Mouse (Mus musculus): ENCODE measurements at regions not wholly inside any gene's neighbourhood (a gene's known extent, or its start where the extent isn't known, plus 50 kb on each side); places are given as distances from the start of the nearest gene placed in this dataset.

DNA sequence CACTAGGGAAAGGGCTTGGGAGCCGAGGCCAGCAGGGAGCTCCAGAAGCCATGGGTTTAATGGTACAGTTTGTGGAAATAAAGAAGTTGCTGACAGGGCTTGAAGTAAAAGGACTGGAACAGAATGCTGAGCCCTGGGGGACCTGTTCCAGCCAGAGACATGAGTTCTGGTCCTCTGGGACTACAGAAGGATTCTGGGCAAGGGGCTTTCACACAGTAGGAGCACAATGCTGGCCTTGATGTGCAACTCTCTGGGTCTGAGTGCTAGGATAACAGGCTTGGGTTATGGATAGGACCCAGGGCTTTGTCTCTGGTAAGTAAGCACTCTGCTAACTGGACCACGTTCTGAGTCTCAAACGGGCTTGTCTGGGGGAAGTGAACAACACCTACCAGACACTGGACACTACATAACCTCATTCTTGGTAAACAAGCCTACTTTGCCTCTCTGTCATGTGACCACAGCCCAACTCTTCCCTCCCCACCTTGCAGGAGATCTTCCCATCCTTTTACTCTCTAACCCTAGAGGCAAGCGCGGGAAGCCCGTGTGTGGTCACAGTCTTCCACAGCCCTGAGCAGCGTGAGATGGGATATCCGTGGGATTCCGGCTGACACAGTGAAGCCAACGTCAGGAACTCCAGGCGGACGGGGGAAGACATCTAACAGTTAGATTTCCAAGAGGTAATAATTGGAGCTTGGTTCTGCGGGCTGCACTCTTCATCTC, 116.3 kb downstream of the 2410131K14Rik start:
- peak; percentile 47 for DNase-seq (ENCODE audit: low read depth, low spot score)
- Histone ChIP-seq H3K9me3 (replicated peaks; ENCODE audit: insufficient read depth, low read length) (no peaks in the 10 kb centered on the region), H3K36me3 (ENCODE audit: control insufficient read depth in 1 of 2, insufficient read depth in 2 of 2, low read length in 2 of 2) (peaks cover 0 to 16% of the 10 kb centered on the region in 2 experiments; a peak in 2 of 4 replicates), H3K27me3 (ENCODE audit: control insufficient read depth in 1 of 2, insufficient read depth in 2 of 2, low read length in 2 of 2) (no peaks in the 10 kb centered on the region), H3K9ac (ENCODE audit: control insufficient read depth, low read depth, low read length, poor library complexity, severe bottlenecking) (peak overlapping the region; percentile 67), H3K79me2 (ENCODE audit: control insufficient read depth, insufficient read depth, low read length, poor library complexity) (no peaks in the 10 kb centered on the region), H3K27ac (ENCODE audit: control insufficient read depth, low read depth, low read length) (peak overlapping the region; percentile 66), H3K4me1 (ENCODE audit: control insufficient read depth in 1 of 2, insufficient read depth in 2 of 2, low read length in 2 of 2) (peaks cover 0 to 33% of the 10 kb centered on the region in 2 experiments; a peak in 3 of 4 replicates), H3K4me3 (ENCODE audit: control insufficient read depth in 1 of 2, insufficient read depth in 1 of 2, low read depth in 2 of 2, low read length in 2 of 2) (peak overlapping the region; percentile 48 to 69)
- TF ChIP-seq USF1 (IDR thresholded peaks at IDR 0.05; ENCODE audit: low read depth, low read length) (peak; percentile 82), TBP (IDR thresholded peaks at IDR 0.05; ENCODE audit: low read depth, low read length) (no peak), TAL1 (IDR thresholded peaks at IDR 0.05; ENCODE audit: low read length) (no peak), NELFE (IDR thresholded peaks at IDR 0.05; ENCODE audit: low read depth, low read length) (no peak; the same call in 1 of the 2 replicates), POLR2AphosphoS2 (IDR thresholded peaks at IDR 0.05; ENCODE audit: low read length) (no peak), TCF12 (IDR thresholded peaks at IDR 0.05; ENCODE audit: low read depth, low read length) (no peak), MYC (IDR thresholded peaks at IDR 0.05; ENCODE audit: low read depth, low read length) (no peak), POLR2A (IDR thresholded peaks at IDR 0.05; ENCODE audit: control insufficient read depth in 1 of 2, insufficient read depth in 1 of 2, low read depth in 1 of 2, low read length in 2 of 2, poor library complexity in 1 of 2) (no peak), MAX (IDR thresholded peaks at IDR 0.05; ENCODE audit: low read length) (no peak), GATA1 (IDR thresholded peaks at IDR 0.05; ENCODE audit: low read depth, low read length) (no peak), UBTF (IDR thresholded peaks at IDR 0.05; ENCODE audit: borderline replicate concordance, insufficient read depth, low read depth, low read length) (no peak), HCFC1 (IDR thresholded peaks at IDR 0.05; ENCODE audit: low read depth, low read length) (no peak), MEF2A (IDR thresholded peaks at IDR 0.05; ENCODE audit: extremely low read depth, insufficient replicate concordance, low read depth, low read length, poor library complexity, severe bottlenecking) (no peak), ZMIZ1 (IDR thresholded peaks at IDR 0.05; ENCODE audit: low read depth, low read length) (0 out of 2 replicates have a peak, but pooled peaks have one; percentile 39), MAZ (IDR thresholded peaks at IDR 0.05; ENCODE audit: low read depth, low read length) (no peak), RCOR1 (IDR thresholded peaks at IDR 0.05; ENCODE audit: low read depth, low read length) (no peak), POLR2AphosphoS5 (IDR thresholded peaks at IDR 0.05; ENCODE audit: borderline replicate concordance, low read depth, low read length) (0 out of 2 replicates have a peak, but pooled peaks have one; percentile 21)

DNA sequence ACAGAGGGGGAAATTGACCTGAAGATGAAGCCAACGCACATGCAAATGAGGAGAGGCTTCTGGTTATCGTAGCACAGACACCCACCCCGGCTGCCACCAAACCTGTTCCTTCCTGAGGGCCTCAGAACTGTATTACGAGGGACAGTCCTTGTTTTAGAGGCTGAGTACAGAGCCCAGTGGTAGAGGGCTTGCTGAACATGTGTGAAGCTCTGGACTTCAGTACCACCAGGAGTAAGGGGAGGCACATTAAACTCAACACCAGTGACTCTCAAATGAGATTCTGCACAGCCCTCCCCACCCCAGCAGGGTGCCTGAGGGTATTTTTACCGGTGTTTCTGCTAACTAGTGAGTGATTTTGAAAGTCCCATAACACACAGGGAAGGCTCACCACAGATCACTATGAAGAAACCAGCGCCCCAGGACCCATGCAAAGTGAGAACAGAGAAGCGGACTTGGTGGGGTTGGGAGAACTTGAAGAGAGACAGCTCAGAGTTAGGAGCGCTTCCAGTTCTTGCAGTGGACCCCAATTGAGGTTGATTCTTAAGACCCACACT, 116.9 kb downstream of the 2410131K14Rik start:
- peak; percentile 69 for DNase-seq (ENCODE audit: low read depth, low spot score)
- Histone ChIP-seq H3K4me3 (ENCODE audit: control insufficient read depth in 1 of 2, insufficient read depth in 1 of 2, low read depth in 2 of 2, low read length in 2 of 2) (peak overlapping the region; percentile 38 to 48; a peak in 3 of 4 replicates), H3K9ac (ENCODE audit: control insufficient read depth, low read depth, low read length, poor library complexity, severe bottlenecking) (peak overlapping the region; percentile 67), H3K4me1 (ENCODE audit: control insufficient read depth in 1 of 2, insufficient read depth in 2 of 2, low read length in 2 of 2) (peaks cover 0 to 33% of the 10 kb centered on the region in 2 experiments; a peak in 3 of 4 replicates), H3K27ac (ENCODE audit: control insufficient read depth, low read depth, low read length) (peak overlapping the region; percentile 66), H3K27me3 (ENCODE audit: control insufficient read depth in 1 of 2, insufficient read depth in 2 of 2, low read length in 2 of 2) (no peaks in the 10 kb centered on the region), H3K79me2 (ENCODE audit: control insufficient read depth, insufficient read depth, low read length, poor library complexity) (no peaks in the 10 kb centered on the region), H3K9me3 (replicated peaks; ENCODE audit: insufficient read depth, low read length) (no peaks in the 10 kb centered on the region), H3K36me3 (ENCODE audit: control insufficient read depth in 1 of 2, insufficient read depth in 2 of 2, low read length in 2 of 2) (peaks cover 0 to 16% of the 10 kb centered on the region in 2 experiments; a peak in 2 of 4 replicates)
- TF ChIP-seq RCOR1 (IDR thresholded peaks at IDR 0.05; ENCODE audit: low read depth, low read length) (0 out of 2 replicates have a peak, but pooled peaks have one; percentile 14), TAL1 (IDR thresholded peaks at IDR 0.05; ENCODE audit: low read length) (peak; percentile 47), CHD1 (IDR thresholded peaks at IDR 0.05; ENCODE audit: low read depth, low read length) (0 out of 2 replicates have a peak, but pooled peaks have one; percentile 27), MXI1 (IDR thresholded peaks at IDR 0.05; ENCODE audit: low read depth, low read length) (peak; percentile 52; the same call in 1 of the 2 replicates), MYC (IDR thresholded peaks at IDR 0.05; ENCODE audit: low read depth, low read length) (0 out of 2 replicates have a peak, but pooled peaks have one; percentile 42), TBP (IDR thresholded peaks at IDR 0.05; ENCODE audit: low read depth, low read length) (0 out of 2 replicates have a peak, but pooled peaks have one; percentile 30), POLR2AphosphoS5 (IDR thresholded peaks at IDR 0.05; ENCODE audit: borderline replicate concordance, low read depth, low read length) (no peak), SIN3A (IDR thresholded peaks at IDR 0.05; ENCODE audit: low read length) (peak; percentile 44; the same call in 1 of the 2 replicates), POLR2A (IDR thresholded peaks at IDR 0.05; ENCODE audit: control insufficient read depth in 1 of 2, insufficient read depth in 1 of 2, low read depth in 1 of 2, low read length in 2 of 2, poor library complexity in 1 of 2) (0 out of 4 replicates have a peak, but pooled peaks of 1 of the 2 experiments have one; percentile 41), ETS1 (IDR thresholded peaks at IDR 0.05; ENCODE audit: low read depth, low read length) (peak; percentile 35; the same call in 1 of the 2 replicates), MAX (IDR thresholded peaks at IDR 0.05; ENCODE audit: low read length) (no peak; the same call in none of the 2 replicates), RAD21 (IDR thresholded peaks at IDR 0.05; ENCODE audit: low read depth, low read length) (no peak), TCF12 (IDR thresholded peaks at IDR 0.05; ENCODE audit: low read depth, low read length) (peak; percentile 51; the same call in 1 of the 2 replicates), MAZ (IDR thresholded peaks at IDR 0.05; ENCODE audit: low read depth, low read length) (peak; percentile 50; the same call in 1 of the 2 replicates), EP300 (IDR thresholded peaks at IDR 0.05; ENCODE audit: low read depth in 1 of 2, low read length in 2 of 2) (peak; percentile 31 to 41; a peak in 3 of 4 replicates), NELFE (IDR thresholded peaks at IDR 0.05; ENCODE audit: low read depth, low read length) (0 out of 2 replicates have a peak, but pooled peaks have one; percentile 33), CTCF (IDR thresholded peaks at IDR 0.05 in 2 of 3, conservative IDR thresholded peaks at IDR 0.05 in 1 of 3; ENCODE audit: control insufficient read depth in 1 of 3, insufficient read depth in 1 of 3, low read depth in 2 of 3, low read length in 3 of 3, poor library complexity in 1 of 3, severe bottlenecking in 1 of 3) (no peak)
